Mouse (Mus musculus) limb, embryonic 13.5 days (tissue): ENCODE measurements around the gene Ppm1d. TPM values are rescaled to one million over a fixed set of nuclear protein-coding genes. Genes with fewer than 3 reads are reported as not detected.

Source experiments
- ATAC-seq: fragments of 200-750 bp; cut with Nextera tagmentation; 2 replicates; pipeline ENCODE4 v1.8.0; 2017; ENCODE audit warnings: low read depth, moderate number of reproducible peaks, moderate TSS enrichment; ENCODE audit not compliant: low FRiP score
- H3K27ac ChIP-seq: fragments of 300-500 bp; sonication (generic); 2 replicates; pipeline ENCODE4 v1.5.1; 2015; ENCODE audit warnings: inconsistent platforms, mild to moderate bottlenecking, moderate library complexity
- H3K27me3 ChIP-seq: fragments of 300-500 bp; sonication (generic); 2 replicates; pipeline ENCODE4 v1.6.1; 2015; ENCODE audit warnings: mild to moderate bottlenecking, inconsistent platforms
- H3K36me3 ChIP-seq: fragments of 300-500 bp; sonication (generic); 2 replicates; pipeline ENCODE4 v1.6.1; 2015; ENCODE audit warnings: inconsistent platforms, mild to moderate bottlenecking, moderate library complexity
- H3K4me1 ChIP-seq: fragments of 300-500 bp; sonication (generic); 2 replicates; pipeline ENCODE4 v1.6.1; 2015; ENCODE audit warnings: inconsistent platforms
- H3K4me2 ChIP-seq: fragments of 300-500 bp; sonication (generic); replicated peaks from 2 replicates; pipeline ENCODE4 v1.6.1; 2015; ENCODE audit warnings: inconsistent platforms, mild to moderate bottlenecking, moderate library complexity
- H3K4me3 ChIP-seq: fragments of 300-500 bp; sonication (generic); 2 replicates; pipeline ENCODE4 v1.5.1; 2015; ENCODE audit warnings: moderate library complexity, mild to moderate bottlenecking, inconsistent platforms
- H3K9ac ChIP-seq: fragments of 300-500 bp; sonication (generic); 2 replicates; pipeline ENCODE4 v1.6.1; 2015; ENCODE audit warnings: mild to moderate bottlenecking, inconsistent platforms
- H3K9me3 ChIP-seq: fragments of 300-500 bp; sonication (generic); 2 replicates; pipeline ENCODE4 v1.6.1; 2016; ENCODE audit warnings: inconsistent platforms
- WGBS: fragments of 180-500 bp; shearing (Covaris S2); methylation state at CpG from one replicate; pipeline ENCODE4 v1.1.7; 2015; 5-methylcytosine and 5-hydroxymethylcytosine counted together
- polyA plus RNA-seq: library from polyadenylated mRNA; unstranded; fragments of >200 nt; fragmentation: Nextera tagmentation; extraction: Ambion mirVana; gene quantifications from 2 replicates; pipeline ENCODE4 v1.2.1, GENCODE M21; 2015

Gene Ppm1d
- 18.4 and 19.6 TPM in 2 replicates for polyA plus RNA-seq

DNA sequence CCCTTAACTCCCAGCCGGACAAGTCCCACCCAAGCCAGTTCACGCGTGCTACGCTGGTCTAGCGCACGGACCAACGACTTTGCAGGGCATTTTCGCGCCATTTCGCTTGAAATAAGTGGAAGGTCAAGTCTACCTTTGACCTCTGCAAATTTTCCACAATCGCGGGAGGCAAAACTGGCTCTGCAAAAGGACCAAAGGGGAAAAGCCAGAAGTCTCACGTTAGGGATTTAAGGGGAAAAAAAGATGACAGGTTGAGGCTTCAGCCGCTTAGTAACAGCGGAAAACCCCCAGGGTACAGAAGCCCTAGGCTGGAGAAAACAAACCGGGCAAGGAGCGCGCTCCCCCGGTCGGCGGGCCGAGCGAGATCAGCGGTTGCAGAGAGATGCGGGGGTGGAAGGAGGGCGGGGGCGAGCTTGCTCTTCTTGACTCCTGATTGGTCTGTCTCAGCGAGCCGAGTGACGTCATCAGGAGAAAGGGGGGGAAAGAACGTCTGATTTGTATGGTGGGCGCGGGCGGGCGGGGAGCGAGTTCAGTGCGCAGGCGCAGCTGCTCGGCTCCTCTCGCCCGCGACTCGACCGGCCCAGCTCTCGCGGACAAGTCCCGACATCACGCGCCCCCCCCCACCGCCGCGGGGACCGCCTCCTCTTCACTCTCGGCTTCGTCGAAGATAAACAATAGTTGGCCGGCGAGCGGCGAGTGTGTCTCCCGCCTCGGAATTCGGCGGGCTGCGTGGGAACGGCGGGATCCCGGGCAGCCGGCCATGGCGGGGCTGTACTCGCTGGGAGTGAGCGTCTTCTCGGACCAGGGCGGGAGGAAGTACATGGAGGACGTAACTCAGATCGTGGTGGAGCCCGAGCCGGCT lies at the start of gene Ppm1d:
Gene Ppm1d (plus strand): TSS at position 532 of the 862 bp plus-strand sequence.
- peak within 1 kb of the TSS; percentile 94 for H3K9ac ChIP-seq
- peak within 1 kb of the TSS; percentile 96 for H3K4me3 ChIP-seq
- H3K27me3 ChIP-seq = no peaks in the 10 kb centered on the region
- WGBS = under 1% methylated on average over 76 of the region's 78 CpGs
- peaks cover 10% of the 10 kb centered on the region for H3K36me3 ChIP-seq
- H3K27ac ChIP-seq = peak within 1 kb of the TSS; percentile 91
- H3K4me1 ChIP-seq = peaks cover 17% of the 10 kb centered on the region
- peak; percentile 94 for ATAC-seq
- peak within 1 kb of the TSS; percentile 84 for H3K4me2 ChIP-seq
- no peaks in the 10 kb centered on the region for H3K9me3 ChIP-seq

DNA sequence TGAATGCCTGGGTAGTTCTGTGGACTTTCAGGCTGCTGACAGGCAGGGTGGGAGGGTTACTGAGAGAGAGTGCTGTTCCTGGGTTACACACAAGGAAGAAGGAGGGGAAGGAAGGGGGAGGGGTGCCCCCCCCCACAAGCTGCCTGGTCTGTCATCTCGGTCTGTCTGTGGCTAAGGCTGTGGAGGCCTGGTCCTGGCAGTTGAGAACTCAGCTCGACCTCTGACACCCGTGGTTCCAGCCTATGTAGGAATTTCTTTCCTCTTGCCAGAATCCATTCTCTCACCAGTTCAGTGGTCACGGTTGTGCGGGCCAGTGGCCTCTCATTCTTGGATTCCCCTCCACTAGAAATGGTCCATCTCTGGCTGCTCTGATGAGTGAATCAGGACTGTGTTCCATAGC lies 46.4 kb upstream of the Ppm1d start:
- Histone ChIP-seq H3K9ac (no peak overlapping the region), H3K4me2 (no peak overlapping the region), H3K4me3 (no peak overlapping the region), H3K36me3 (no peaks in the 10 kb centered on the region), H3K9me3 (no peaks in the 10 kb centered on the region), H3K4me1 (no peaks in the 10 kb centered on the region), H3K27me3 (no peaks in the 10 kb centered on the region), H3K27ac (no peak overlapping the region)
- 68% methylated on average over 5 of the region's 5 CpGs for WGBS
- no peak for ATAC-seq

DNA sequence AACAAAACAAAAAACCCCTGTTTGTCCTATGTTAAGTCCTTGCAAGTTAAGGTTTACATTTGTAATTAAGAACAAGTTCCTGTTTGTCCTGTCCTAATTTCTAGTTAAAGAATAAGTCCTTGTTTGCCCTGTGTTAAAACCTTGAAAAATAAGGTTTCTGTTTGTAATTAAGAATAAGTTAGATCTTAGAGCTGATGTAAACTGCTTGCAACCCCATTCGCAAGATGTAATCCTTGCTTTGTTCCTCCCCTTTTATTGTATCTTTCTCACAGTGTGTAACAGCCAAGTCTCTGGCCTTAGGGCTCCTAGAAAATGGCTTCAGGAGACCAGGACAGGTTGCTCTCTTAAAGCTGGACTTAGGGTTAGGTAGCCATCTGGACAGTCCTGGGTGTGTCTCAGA lies 43.7 kb upstream of the Ppm1d start:
- no peak overlapping the region for H3K27ac ChIP-seq
- H3K9me3 ChIP-seq = no peaks in the 10 kb centered on the region
- ATAC-seq = no peak
- H3K4me3 ChIP-seq = no peak overlapping the region
- H3K4me2 ChIP-seq = no peak overlapping the region
- no peaks in the 10 kb centered on the region for H3K36me3 ChIP-seq
- H3K27me3 ChIP-seq = no peaks in the 10 kb centered on the region
- WGBS = 83% methylated on average over 1 of the region's 1 CpGs
- no peak overlapping the region for H3K9ac ChIP-seq
- no peaks in the 10 kb centered on the region for H3K4me1 ChIP-seq

DNA sequence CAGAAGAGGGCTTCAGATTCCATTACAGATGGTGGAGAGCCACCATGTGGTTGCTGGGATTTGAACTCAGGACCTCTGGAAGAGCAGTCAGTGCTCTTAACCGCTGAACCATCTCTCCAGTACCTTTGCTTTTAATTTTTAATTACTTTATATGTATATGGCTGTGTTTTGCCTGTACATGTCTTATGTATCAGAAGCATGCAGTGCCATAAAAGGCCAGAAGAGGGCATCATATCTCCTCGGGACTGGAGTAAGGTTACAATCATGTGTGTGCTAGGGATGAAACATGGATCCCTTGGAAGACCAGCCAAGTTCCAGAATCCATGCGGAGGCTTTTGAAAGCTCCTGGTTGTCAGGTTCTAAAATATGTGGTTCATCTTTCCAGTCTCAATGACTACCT lies 40.4 kb upstream of the Ppm1d start:
- Histone ChIP-seq H3K4me3 (no peak overlapping the region), H3K27ac (no peak overlapping the region), H3K9me3 (peaks cover 3% of the 10 kb centered on the region; the same call in 1 of the 2 replicates), H3K27me3 (no peaks in the 10 kb centered on the region), H3K36me3 (no peaks in the 10 kb centered on the region), H3K9ac (no peak overlapping the region), H3K4me1 (no peaks in the 10 kb centered on the region), H3K4me2 (no peak overlapping the region)
- no peak for ATAC-seq
- WGBS = 61% methylated on average over 3 of the region's 3 CpGs

DNA sequence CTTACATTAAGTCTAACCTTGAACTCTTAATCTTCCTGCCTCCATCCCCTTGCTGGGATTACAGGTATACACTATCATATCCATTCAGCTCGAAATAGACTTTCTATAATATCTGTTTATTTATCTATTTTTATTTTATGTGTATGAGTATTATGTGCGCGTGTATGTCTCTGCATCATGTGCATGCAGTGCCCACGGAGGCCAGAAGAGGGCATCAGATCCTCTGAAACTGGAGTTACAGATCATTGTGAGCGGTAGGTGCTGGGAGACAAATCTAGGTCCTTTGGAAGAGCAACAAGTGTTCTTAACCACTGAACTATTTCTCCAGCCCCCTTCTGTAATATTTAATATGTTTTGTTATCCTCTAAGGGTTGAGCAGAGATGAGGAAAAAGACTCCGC lies 37.7 kb upstream of the Ppm1d start:
- 73% methylated on average over 6 of the region's 6 CpGs for WGBS
- Histone ChIP-seq H3K36me3 (no peaks in the 10 kb centered on the region), H3K4me3 (no peak overlapping the region), H3K27me3 (no peaks in the 10 kb centered on the region), H3K9ac (no peak overlapping the region), H3K9me3 (peaks cover 3% of the 10 kb centered on the region; the same call in 1 of the 2 replicates), H3K4me1 (peaks cover 10% of the 10 kb centered on the region), H3K4me2 (no peak overlapping the region), H3K27ac (no peak overlapping the region)
- ATAC-seq = no peak

DNA sequence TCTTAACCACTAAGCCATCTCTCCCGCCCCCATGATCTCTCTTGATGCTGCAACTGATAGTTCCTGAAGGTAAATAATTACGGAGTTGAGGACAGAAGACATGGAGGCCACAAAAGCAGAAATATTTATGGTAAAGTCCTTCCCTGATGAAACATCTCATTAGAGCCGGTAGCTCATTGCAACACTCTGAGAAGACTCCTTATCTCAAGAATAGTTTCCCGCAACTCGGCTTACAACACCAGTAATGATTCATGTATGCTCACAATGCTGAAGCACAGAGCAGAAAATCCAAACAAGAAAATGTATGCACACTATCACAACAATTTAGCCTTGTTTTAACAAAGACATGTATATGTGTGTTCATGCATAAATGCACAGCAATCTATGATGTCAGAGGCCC lies 35.9 kb upstream of the Ppm1d start:
- Histone ChIP-seq H3K9me3 (peaks cover 3% of the 10 kb centered on the region; the same call in 1 of the 2 replicates), H3K4me1 (peaks cover 10% of the 10 kb centered on the region), H3K4me2 (no peak overlapping the region), H3K4me3 (no peak overlapping the region), H3K9ac (no peak overlapping the region), H3K27me3 (no peaks in the 10 kb centered on the region), H3K27ac (no peak overlapping the region), H3K36me3 (no peaks in the 10 kb centered on the region)
- no peak for ATAC-seq
- WGBS = 88% methylated on average over 5 of the region's 5 CpGs

DNA sequence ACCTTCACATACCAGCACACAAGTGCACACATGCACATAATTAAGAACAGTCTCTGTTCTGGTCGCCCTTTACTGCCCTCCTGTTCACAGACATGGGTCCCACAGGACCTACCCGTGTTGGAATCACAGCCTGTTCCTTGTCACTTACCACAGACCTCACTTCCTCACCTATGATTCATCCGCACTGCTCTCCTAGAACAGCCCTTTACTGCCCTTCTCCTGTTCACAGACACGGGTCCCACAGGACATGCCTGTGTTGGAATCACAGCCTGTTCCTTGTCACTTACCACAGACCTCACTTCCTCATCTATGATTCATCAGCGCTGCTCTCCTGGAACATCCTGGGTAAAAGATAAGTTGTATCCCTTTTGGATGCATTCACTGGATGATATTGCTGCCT lies 33.4 kb upstream of the Ppm1d start:
- H3K9me3 ChIP-seq = peaks cover 3% of the 10 kb centered on the region; the same call in 1 of the 2 replicates
- H3K36me3 ChIP-seq = no peaks in the 10 kb centered on the region
- no peak overlapping the region for H3K4me2 ChIP-seq
- H3K4me3 ChIP-seq = no peak overlapping the region
- no peaks in the 10 kb centered on the region for H3K27me3 ChIP-seq
- H3K4me1 ChIP-seq = peaks cover 10% of the 10 kb centered on the region
- WGBS = 32% methylated on average over 5 of the region's 5 CpGs
- ATAC-seq = no peak
- H3K9ac ChIP-seq = no peak overlapping the region
- no peak overlapping the region for H3K27ac ChIP-seq

DNA sequence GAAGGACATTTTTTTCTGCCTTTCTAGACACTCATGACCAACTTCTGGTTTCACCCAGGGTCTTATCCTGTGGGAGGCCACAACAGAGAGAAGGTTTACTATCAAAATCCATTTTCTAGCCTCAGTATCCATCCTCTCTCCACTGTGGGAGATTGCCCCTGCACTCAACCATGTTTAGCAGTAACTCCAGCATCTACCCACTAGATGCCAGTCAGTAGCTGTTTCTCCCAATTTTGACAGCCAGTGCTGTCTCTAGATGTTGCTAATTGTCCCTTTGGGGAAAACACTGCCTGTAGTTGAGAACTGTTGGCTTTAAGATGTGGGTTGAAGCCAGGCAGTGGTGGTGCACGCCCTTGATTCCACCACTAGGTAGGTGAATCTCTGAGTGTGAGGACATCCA lies 32.9 kb upstream of the Ppm1d start:
- Histone ChIP-seq H3K4me3 (no peak overlapping the region), H3K27me3 (no peaks in the 10 kb centered on the region), H3K9me3 (peaks cover 3% of the 10 kb centered on the region; the same call in 1 of the 2 replicates), H3K9ac (no peak overlapping the region), H3K4me2 (no peak overlapping the region), H3K36me3 (no peaks in the 10 kb centered on the region), H3K4me1 (peaks cover 10% of the 10 kb centered on the region), H3K27ac (no peak overlapping the region)
- 59% methylated on average over 1 of the region's 1 CpGs for WGBS
- ATAC-seq = no peak

DNA sequence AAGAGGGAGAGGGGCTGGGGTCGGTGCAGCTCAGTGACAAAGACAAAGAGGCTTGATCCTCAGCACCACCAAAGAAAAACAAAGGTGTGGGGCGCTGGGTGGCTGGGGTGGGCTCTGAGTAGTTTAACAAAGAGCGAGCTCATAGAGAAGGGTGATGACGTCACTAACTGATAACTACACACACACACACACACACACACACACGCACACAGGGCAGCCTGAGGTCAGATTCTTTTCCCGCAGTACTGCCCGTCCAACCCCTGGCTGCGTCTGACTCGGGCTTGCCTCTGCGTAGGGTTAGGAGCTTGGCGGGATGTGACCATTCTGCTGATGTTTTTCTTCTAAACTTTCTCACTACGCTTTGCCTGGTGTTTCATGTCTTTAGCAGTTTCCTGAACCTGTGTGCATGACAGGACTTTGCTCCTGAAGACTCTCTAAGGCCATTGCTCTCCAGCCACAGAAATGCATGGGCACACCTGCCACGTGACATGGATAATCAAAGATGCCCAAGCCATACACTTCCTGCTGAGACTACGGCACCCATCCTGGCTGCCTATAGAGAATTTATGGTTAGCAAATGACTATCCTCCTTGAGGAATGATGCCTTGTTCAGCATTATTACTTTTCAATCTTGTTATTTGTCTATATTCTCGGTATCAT lies 29.7 kb upstream of the Ppm1d start:
- 80% methylated on average over 15 of the region's 15 CpGs for WGBS
- H3K4me2 ChIP-seq = no peak overlapping the region
- H3K4me1 ChIP-seq = peaks cover 10% of the 10 kb centered on the region
- no peak for ATAC-seq
- H3K4me3 ChIP-seq = no peak overlapping the region
- H3K36me3 ChIP-seq = no peaks in the 10 kb centered on the region
- H3K27ac ChIP-seq = no peak overlapping the region
- H3K9me3 ChIP-seq = no peaks in the 10 kb centered on the region
- no peak overlapping the region for H3K9ac ChIP-seq
- no peaks in the 10 kb centered on the region for H3K27me3 ChIP-seq

DNA sequence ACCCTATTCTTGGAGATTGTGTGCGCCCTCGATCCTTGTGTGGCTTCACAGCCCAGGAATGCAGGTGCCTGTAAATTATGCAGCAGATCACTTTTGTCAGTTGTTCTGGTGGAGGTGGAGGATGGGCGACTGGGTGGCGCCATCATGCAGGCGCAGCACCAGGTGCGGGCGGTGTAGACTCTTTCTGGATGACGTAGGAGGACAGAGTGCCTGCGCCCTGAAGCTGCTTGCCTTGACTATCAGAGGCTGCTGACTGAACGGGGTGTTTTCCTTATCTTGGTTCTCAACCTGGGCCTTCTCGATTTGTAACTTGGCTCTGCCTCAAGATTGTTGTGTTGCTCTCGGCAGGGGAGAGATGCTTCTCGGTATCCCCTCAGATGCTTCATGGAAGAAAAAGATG lies 13.1 kb upstream of the Ppm1d start:
- Histone ChIP-seq H3K9me3 (no peaks in the 10 kb centered on the region), H3K36me3 (no peaks in the 10 kb centered on the region), H3K27me3 (no peaks in the 10 kb centered on the region), H3K4me1 (no peaks in the 10 kb centered on the region), H3K9ac (no peak overlapping the region), H3K4me3 (no peak overlapping the region), H3K27ac (no peak overlapping the region), H3K4me2 (no peak overlapping the region)
- ATAC-seq = no peak
- WGBS = 77% methylated on average over 13 of the region's 13 CpGs

DNA sequence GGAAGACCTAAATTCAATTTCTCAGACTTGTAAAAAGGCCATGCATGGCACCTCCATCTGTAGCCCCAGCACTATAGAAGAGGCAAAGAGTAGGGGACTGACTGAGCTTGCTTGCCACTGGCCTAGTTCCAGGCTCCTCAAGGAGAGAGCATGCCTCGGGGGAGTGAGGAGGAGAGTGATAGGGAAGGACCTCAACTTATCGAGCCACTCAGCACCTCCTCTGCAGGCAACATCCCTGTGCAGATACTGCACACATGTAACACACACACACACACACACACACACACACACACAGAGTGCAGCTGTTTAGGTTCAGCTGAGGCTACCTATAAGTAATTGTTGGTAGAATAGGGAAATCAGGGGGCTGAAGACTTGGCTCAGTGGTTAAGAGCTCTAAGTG lies 11.2 kb upstream of the Ppm1d start:
- Histone ChIP-seq H3K4me1 (no peaks in the 10 kb centered on the region), H3K4me2 (no peak overlapping the region), H3K36me3 (no peaks in the 10 kb centered on the region), H3K9me3 (no peaks in the 10 kb centered on the region), H3K9ac (no peak overlapping the region), H3K27ac (no peak overlapping the region), H3K27me3 (no peaks in the 10 kb centered on the region), H3K4me3 (no peak overlapping the region)
- WGBS = 82% methylated on average over 2 of the region's 2 CpGs
- no peak for ATAC-seq

DNA sequence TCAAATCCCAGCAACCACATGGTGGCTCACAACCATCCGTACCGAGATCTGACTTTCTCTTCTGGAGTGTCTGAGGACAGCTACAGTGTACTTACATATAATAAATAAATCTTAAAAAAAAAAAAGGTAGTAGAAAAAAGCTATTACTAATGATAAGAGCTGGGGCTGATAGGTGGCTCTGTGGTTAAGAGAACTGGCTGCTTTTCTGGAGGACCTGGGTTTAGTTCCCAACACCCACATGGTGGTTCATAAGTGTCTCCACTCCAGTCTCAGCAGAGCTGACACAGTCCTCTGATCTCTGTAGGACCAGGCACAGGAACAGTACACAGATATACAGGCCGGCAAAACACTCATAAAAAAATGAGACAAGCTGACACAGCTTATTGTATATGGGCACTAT lies 9.9 kb upstream of the Ppm1d start:
- 88% methylated on average over 3 of the region's 3 CpGs for WGBS
- ATAC-seq = no peak
- H3K27ac ChIP-seq = no peak overlapping the region

More for the DNA sequence above, 9.9 kb upstream of the Ppm1d start:
- Histone ChIP-seq H3K4me1 (no peaks in the 10 kb centered on the region), H3K9me3 (no peaks in the 10 kb centered on the region), H3K4me3 (no peak overlapping the region), H3K9ac (no peak overlapping the region), H3K27me3 (no peaks in the 10 kb centered on the region), H3K36me3 (no peaks in the 10 kb centered on the region), H3K4me2 (no peak overlapping the region)
